Mouse (Mus musculus) embryo, embryonic 11.5 days (tissue): ENCODE measurements at regions not wholly inside any gene's neighbourhood (a gene's known extent, or its start where the extent isn't known, plus 50 kb on each side); places are given as distances from the start of the nearest gene placed in this dataset.

ENCODE experiments used
- DNase-seq: peaks from one replicate; pipeline ENCODE4 v3.0.0-alpha.2; 2012; ENCODE audit warnings: low read depth, low spot score

DNA sequence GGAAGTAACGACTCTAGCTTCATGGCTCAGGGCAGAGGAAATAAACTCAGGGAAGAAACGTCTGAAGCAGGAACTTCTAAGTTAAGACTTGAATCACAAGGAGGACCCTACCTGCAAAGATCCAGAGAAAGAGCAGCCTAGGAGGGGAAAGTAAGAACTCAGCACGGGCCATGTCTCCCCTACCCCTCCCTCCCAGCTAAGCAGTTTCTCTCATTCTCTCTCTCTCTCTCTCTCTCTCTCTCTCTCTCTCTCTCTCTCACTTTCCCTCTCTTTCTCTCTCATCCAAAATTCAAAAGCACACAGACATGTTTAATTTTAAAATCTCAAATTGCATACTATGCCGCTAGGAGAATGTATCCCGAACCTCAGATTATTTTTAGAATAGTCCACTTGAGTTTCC, 267.3 kb downstream of the Dhx15 start:
- DNase-seq, result no peak

DNA sequence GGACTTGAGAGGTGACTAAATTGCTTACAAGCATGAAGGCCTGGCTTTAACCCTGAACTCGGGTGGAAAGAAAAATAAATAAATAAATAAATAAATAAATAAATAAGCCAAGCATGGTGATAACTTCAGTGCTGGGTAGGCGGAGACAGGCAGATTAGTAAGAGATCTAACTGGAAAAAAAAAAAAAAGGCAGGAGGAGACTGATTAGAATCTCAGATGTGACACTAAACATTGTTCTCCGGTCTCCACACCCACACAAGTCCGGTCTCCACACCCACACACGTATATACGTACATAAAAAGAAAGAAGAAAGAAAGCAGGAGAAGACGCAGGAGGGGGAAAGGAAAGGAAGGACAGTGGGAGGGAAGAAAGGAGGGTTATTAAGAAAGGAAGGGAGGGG, 267.8 kb downstream of the Dhx15 start:
- DNase-seq, result no peak

DNA sequence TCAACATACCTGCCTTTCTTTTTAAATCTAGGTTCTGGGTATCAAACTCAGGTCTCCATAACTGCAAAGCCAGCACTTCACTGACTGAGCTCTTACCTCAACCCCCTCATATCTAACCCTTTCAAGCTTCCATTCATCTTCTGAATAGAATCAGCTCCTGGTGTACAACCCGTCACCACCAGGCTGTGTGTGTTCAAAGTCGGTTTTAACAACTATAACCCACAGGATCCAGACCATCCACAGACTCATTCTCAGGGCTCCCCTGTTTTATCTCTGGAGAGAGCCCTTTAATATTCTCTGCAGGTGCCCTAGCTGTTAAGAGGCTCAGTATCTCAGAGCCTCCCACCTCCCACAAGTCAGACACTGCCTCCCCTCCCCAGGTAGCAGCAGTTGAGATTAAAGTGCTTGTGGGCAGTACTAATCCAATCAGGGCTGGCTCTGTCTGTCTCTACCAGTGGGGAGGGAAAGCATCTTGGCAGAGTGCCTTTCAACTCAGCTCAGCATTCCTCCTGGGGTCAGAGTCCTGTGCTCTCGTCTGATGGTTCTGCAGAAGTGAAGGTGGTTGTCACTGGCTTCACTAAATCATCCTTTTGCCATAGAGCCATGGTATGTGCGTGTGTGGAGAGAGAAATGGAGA, 272.4 kb downstream of the Dhx15 start:
- DNase-seq, result no peak

DNA sequence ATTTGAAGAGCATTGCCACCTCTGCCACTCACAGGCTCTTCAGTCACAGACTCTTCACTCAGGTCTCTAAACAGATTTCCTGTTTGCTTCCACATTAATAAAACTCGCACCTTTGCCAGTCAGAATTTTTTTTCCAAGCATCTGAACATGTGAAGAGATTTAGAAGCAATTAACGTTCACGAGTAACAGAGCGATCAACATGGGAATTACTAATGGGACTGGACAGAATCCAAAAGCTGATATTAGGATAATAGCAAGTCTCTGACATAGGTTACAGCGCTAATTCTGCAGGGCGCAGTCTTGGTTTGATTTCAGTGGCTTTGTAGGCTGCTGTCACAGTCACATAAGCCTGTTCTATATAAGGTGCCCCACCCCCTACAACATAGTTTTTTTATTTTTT, 275.6 kb downstream of the Dhx15 start:
- DNase-seq, result no peak

DNA sequence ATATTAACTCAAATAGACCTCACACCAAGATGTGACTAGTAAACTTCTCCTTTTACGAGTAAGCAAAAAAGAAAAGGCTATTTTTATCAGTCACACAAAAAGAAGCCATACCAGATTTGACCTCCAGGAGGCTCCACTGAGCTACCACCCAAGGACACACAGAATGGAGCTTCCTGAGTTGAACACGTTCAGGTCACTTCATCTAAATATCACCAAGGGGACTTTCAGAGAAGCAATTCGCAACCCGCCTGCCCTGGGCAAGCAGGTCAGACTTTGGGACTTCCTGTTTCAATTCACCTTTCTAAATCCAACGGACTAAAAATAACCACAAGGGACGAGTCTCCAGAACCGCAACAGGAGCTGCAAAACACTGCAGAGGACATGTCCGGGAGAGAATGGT, 281.5 kb downstream of the Dhx15 start:
- DNase-seq, result no peak

DNA sequence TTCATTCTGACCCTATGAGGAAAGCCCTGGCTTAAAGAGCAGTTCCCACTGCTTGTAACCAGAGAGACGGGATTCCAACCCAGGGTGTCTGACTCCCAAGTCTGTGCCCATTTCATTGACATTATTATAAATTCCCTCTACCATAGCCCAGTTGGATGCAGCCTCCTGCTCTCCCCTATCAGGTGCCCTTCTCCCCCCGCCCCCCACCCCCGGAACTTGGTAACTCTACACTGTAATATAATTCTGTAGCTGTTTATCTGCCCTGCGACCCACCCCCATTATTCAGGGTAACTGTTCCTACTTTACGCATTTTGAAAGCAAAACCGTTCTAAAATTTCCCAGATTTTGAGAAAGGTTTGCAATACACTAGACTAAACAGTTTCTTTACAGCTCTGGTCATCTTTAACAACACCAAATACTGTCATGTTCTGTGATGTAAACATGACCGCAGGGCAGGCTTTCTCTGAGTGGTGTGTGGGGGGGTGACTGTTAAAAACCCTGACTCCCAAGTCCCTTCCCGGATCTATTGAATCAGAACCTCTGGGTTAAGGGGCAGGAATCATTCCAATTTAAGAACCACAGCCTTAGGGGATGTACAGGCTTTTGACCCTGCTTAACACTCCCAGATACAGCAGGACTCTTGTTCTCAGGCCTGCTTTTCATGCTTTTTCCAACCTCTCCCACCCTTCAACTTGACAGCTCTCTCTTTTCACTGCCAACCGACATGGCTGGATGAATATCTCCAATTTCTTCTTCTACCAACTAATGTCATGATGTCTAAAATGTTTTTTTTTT, 283.8 kb downstream of the Dhx15 start:
- no peak for DNase-seq

DNA sequence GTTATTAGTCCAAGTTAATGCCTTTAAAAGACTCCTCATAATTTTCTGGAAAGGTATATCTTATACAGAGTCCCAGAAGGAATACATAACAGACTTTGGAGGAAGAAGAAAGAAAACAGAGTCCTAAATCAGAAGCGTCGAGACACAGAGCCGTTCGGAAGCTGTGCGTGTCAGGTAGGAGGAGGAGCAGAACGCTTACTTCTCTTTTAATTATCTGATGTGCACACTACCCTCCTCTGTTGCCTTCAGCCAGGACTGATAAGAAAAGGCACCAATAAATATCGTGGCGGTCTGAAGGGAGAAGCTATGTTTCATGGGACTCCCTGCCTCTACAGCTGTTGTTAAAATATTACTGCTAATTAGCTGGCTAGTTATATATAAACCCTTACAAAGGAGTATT, 296.2 kb downstream of the Dhx15 start:
- no peak for DNase-seq

DNA sequence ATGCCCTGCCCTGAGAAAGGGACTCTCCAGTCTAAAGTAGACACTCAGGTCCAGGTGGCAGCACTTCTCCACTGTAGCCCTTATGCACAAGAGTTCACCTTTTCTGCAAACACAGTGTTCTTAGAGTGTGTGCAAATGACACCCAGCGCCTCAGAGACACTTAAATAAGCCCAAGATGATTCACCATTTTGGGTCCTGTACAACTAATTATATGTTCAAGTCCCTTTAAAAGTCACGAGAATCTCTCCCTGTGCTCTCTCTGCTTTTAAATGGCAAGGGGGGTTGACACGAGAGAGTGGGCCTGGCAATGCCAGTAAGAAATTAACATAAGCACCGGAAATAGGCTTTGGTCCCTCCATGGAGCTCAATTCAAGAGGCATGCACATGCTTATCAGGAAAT, 299.0 kb downstream of the Dhx15 start:
- DNase-seq, result no peak

DNA sequence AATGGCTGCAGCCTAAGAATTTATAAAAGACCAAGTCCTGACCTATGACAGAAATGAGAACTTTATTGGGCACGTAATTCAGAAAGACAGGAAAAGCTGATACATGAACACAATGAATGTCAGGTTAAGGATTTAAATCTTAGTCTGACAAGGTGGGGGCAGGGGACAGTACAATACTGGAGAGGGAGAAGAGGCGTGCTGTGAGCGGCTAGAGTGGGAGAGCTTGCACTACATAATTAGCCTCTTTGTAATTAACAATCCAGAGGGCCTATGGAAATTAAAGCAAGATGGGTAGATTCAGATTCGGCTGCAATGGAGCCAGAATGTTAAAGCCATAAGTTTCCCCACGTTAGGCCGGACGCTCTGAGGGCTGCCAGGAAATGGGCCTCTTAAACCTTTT, 301.9 kb downstream of the Dhx15 start:
- DNase-seq, result no peak

DNA sequence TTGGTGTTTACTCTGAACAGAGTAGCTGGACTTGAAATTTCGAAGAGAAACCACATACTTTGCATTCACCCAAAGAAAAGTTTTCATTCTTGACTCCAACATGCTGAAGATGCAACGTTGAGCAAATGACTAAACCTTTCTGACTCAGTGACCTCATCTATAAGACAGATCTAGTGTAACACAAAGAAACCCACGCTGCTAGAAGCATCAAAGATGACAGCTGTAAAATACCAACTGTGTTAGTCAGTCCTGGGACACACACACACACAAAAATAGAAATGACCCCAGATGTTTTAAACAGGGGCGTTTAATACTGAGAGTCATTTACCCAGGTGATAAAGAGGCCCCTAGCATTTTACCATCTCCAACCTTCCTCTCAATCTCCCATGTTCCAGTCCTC, 307.7 kb downstream of the Dhx15 start:
- no peak for DNase-seq

DNA sequence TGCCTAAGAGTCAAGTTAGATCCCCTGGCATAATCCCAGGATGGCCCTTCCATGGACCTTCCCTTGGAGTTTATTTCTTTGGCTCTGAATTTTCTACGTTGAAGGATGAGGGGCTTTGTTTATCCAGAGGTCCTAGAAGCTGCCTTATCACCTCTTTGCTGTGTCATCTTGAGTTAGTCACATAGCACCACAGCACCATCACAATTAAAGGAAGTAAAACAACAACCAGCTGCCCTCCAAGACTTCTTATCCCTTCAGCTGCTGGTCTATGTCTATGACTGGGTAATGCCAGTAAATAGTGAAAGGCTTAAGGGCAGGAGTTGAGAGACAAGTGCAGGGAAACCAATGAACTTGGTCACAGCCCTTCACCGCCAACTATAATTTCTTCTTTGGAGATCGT, 308.1 kb downstream of the Dhx15 start:
- no peak for DNase-seq

DNA sequence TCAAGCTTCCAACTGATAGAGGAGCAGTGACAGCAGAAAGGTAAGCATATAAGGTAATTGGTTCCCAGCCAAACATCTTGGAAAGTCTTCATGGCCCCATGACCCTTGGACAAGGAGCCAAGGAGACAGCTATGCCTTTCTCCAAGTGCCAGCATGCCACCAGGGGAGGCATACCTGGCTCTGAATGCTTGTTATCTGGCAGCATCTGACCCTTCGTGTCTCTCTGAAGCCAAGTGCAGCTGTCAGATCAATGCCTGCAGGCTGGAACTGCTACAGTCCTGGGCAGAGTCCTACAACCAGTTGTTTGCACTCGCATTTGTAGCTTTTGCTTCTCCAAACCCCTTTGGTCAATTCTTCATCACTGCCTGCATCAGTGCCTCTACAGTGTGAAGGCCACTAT, 309.3 kb upstream of the Ppargc1a start:
- no peak for DNase-seq

DNA sequence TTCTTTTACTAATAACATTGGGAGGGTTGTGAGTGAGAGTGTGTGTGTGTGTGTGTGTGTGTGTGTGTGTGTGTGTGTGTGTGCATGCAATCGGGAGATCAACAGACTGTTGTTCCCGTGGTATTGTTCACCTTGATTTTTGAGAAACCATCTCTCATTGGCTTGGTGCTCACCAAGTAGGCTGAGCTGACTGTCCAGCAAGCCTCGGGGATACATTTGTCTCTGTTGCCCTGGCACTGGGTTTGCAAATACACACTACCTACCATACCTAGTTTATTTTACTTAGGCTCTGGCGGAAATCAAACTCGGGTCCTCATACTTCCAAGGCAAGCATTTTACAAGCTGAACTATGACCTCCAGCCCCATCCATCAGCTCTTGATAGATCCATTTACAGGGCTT, 306.0 kb upstream of the Ppargc1a start:
- no peak for DNase-seq

DNA sequence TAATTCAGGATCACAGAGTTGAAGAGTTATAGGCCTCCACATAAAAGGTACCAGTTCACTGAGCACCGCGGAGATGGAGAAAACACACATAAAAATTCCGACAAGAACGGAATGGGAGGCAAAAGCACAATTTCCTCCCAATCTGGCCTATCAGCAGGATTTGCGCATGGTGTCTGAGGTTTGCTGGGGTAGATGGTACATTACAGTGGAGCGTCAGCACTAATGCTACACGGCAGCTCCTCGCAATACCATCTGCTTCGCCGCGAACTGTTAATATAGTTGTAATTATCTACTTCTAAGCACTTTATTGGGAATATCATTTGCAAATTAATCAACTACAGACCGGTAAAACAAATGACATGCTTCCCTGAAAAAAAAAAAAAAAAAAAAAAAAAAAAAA, 304.2 kb upstream of the Ppargc1a start:
- no peak for DNase-seq

DNA sequence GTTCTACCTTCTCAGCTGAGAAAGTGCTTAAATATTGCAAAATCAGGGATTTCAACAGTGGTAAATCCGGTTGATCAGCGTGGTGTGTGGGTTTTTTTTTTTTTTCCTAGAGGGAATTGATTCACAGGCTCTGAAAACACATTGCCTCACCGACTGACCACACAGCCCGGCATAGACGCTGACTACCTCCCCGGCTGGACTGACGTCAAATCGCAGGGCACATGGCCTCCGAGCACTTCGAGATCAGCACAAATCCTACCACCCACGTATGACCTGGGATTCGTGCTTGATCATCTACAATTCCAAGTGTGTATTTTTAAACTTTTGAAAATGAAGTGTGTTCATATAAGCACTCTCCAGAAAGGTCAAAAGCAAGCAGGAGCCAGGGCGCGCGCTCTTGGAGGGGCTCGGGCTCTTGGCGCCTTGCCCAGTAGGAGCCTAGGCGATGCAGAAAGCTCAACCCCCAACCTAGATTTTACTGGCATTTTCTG, 300.7 kb upstream of the Ppargc1a start:
- DNase-seq, result no peak

DNA sequence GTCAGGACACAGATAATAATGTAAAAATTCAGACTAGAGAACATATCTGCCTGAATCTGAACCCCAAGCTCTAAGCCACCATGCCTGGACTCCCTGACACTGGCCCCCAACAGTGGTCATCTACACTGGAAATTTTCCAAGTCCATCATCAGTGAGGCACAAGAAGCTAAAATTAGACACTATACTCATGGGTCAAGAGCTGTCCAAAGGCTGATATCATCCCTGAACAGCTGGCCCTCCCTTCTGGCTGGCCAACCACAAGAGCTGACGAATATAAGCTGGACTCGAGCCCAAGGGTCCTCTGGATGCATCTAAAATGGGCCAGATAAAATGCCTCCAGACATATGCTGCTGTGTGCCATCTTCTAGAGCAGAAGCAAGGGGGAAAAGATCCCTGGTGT, 298.5 kb upstream of the Ppargc1a start:
- no peak for DNase-seq

DNA sequence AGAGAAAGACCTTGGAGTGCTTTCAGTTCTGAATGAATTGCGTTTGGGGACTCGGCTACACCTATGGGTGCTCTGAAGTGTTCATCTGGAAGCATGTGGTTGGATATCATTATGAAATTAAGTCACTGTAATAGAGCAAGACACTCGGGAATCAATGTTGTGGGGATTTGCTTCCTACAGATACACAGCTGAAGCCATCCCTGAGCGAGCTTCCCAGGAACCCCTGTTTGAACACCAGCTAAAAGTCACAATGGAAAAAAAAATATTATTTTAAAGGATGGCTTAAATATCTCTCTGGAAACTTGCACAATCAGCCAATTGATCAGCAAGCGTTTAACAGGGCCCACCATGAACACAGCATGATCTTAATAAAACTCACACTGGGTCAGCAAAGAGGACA, 293.0 kb upstream of the Ppargc1a start:
- DNase-seq, result no peak

DNA sequence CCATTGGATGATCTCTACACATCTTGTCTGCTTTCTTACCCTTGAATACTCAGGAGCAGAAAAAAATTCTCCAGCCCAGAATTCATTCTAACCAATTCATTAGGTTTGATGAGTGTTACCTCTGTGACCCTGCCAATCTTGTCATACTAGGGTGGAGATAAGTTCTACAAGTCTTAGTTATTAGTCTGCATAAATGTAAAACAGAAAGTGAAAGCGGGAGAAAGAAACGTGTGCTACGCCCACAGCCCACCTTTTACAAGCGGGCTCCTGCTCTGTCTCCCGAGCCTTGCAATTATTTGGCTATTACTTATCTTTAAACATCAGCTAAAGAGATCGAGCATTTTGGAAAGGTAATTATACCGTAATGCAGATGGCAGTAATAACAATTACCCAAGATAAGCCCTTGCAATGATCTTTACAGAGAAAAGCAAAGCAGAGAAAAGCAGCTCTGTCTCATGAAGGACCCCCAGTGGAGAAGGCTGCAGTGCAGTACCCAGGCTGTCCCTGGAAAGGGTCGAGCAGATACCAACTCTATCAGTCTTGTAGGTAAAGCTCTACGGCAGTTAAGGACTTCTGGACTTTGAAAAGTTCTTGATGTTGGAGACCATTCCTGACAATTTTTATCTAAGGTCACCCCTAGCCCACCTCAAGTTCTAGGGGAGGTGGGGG, 286.1 kb upstream of the Ppargc1a start:
- no peak for DNase-seq

DNA sequence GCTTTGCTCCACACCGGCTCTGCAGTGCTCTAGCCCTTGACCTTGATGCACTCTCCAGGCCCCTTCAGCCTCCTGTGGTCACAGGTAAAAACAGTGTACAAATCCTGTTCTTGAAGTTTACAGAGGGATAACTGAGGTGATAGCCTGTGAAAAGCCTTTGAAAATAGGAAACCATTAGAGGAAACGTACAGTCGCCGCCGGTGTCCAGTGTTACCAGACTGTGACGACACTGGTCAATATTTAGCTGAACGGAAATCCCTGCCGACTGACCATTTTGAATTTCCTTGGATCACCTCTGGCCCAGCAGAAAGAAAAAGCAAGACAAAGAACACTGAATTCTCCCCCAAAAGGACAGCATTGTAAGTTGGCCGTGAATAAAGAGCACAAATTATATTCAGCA, 282.6 kb upstream of the Ppargc1a start:
- DNase-seq, result no peak

DNA sequence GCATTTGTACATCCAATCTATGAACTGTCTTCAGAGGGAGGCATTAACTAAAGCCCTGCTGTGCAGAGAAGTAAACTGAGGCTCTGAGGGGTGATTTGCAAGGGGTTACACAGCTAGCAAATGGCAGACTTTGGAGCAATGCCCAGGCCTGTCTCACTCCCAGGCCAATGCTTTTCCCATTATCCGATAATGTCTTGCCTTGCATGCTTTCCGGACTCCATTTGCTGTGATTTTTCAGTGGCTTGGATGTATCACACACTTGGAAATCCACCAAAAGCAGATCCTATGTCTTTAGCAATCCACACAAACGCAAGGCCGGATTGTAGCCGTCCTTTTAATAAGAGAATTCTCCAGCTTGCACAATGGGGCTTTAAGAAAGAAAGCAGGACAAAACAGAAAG, 281.7 kb upstream of the Ppargc1a start:
- no peak for DNase-seq

DNA sequence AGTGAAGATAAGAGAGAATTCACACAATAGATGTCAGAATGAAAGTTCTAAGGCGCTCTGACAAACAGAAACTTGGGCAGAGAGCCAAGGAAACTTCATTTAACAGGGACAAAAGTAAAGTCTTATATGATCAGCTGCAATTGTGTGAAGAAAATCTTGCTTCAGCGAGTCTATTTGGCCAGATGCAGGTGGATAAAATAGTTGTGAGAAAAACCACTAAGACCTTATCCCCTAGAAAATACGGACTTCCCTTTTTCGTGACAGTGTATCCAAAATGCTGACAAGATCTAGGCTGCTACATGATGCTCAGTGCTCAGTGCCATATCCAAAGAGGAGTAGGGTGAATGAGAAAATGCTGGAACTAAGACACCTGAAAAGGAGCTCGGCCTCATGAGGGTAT, 274.7 kb upstream of the Ppargc1a start:
- no peak for DNase-seq

DNA sequence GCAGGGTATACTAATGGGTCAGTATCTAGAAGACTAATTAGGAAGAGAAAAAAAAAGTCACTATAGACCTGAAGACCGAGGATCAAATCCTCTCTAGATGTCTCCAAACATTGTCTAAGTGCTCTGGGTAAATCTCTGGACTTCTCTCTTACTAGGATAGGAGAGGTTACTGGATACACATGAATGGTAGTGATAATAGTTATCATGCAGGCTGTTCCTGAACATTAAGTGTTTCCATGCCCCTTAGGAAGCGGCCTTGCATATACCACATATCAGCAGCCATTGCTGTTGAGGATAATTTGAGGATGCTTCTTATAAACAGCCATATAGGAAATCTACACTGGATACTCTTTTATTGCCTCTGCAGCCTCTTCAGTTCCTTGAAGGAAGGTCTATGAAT, 274.2 kb upstream of the Ppargc1a start:
- no peak for DNase-seq
